Mouse (Mus musculus): ENCODE results near the gene I830077J02Rik.
"Not testable (repeated sequence)": the region's sequence is repeated elsewhere in the genome, so short reads cannot be mapped to it uniquely, and the experiment has no call there.

The I830077J02Rik gene

GRCm38 (mm10) chr3:105917656-105918354 lies 14.7 kb downstream of the I830077J02Rik start:
- DNase-seq: no peak

- DNase-seq: not testable (repeated sequence)
These were observed 16.0 kb downstream of the I830077J02Rik start for GRCm38 (mm10) chr3:105916455-105916854.

- no peak for DNase-seq
These were observed 17.2 kb downstream of the I830077J02Rik start for GRCm38 (mm10) chr3:105915281-105915680.

GRCm38 (mm10) chr3:105913839-105914681 lies 18.4 kb downstream of the I830077J02Rik start:
- DNase-seq: no peak

- no peak for DNase-seq
These were observed 20.2 kb downstream of the I830077J02Rik start for GRCm38 (mm10) chr3:105912097-105912880.

GRCm38 (mm10) chr3:105910519-105911190 lies 21.8 kb downstream of the I830077J02Rik start:
- DNase-seq: no peak

GRCm38 (mm10) chr3:105908976-105909375 lies 23.5 kb downstream of the I830077J02Rik start:
- no peak for DNase-seq

GRCm38 (mm10) chr3:105907956-105908655 lies 24.4 kb downstream of the I830077J02Rik start:
- DNase-seq: peak; percentile 16

- DNase-seq: no peak
These were observed 27.7 kb downstream of the I830077J02Rik start for GRCm38 (mm10) chr3:105904721-105905120.

GRCm38 (mm10) chr3:105904213-105904612 lies 28.3 kb downstream of the I830077J02Rik start:
- no peak for DNase-seq

GRCm38 (mm10) chr3:105901468-105901867 lies 31.0 kb downstream of the I830077J02Rik start:
- DNase-seq: no peak

GRCm38 (mm10) chr3:105900716-105901115 lies 31.7 kb downstream of the I830077J02Rik start:
- no peak for DNase-seq

GRCm38 (mm10) chr3:105900266-105900665 lies 32.2 kb downstream of the I830077J02Rik start:
- DNase-seq: no peak

- DNase-seq: peak; percentile 86
These were observed 32.9 kb downstream of the I830077J02Rik start for GRCm38 (mm10) chr3:105899394-105900147.

- no peak for DNase-seq
These were observed 33.6 kb downstream of the I830077J02Rik start for GRCm38 (mm10) chr3:105898861-105899260.

- DNase-seq: no peak
These were observed 34.1 kb downstream of the I830077J02Rik start for GRCm38 (mm10) chr3:105898325-105898724.

- DNase-seq: no peak
These were observed 35.7 kb downstream of the I830077J02Rik start for GRCm38 (mm10) chr3:105896811-105897210.

GRCm38 (mm10) chr3:105894601-105895592 lies 37.6 kb downstream of the I830077J02Rik start:
- peak; percentile 44 for DNase-seq

- no peak for DNase-seq
These were observed 38.5 kb downstream of the I830077J02Rik start for GRCm38 (mm10) chr3:105893941-105894391.
